Mouse (Mus musculus): ENCODE results near the gene Heatr3.
A peak's percentile ranks its signal among the peaks of the same experiment; 100 is the strongest.
"Not testable (repeated sequence)": the region's sequence is repeated elsewhere in the genome, so short reads cannot be mapped to it uniquely, and the experiment has no call there.

Gene Heatr3

DNA sequence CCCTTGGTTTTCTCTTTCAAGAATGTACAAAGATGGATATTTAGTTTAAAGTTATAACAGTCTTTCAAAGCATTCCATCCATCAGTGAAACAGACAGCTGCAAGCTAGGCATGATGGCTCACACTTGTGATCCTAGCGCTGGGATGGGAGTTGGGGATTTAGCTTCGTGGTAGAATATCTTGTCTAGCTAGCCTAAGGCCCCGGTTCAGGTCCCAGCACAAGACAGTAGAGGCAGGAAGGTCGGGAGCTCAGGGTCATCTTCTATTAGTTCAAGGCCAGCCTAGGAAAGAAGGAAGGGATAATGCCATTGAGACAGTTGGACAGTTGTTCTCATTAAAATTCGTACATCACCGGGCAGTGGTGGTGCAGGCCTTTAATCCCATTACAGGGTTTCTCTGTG, 48.1 kb downstream of the Heatr3 start:
- DNase-seq (ENCODE audit: low read depth, low spot score) = no peak

DNA sequence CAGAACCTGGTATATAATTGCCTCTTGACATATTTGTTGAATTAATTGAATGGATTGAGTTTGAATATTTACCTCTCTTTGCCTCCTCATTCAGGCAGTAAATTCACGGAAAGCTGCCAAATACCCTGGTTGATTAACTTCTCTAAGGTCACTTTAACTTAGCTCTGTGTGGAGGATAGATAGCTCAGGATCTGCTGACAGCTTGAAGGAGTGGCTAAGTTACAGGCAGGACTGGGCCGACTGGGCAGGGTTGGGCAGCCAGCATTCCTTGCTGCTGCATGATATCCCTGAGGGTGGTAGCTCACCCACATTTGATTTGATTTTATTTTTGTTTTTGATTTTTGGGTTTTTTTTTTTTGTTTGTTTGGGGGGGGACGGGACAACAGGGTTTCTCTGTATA, 59.7 kb downstream of the Heatr3 start:
- no peak for DNase-seq (ENCODE audit: low read depth, low spot score)

DNA sequence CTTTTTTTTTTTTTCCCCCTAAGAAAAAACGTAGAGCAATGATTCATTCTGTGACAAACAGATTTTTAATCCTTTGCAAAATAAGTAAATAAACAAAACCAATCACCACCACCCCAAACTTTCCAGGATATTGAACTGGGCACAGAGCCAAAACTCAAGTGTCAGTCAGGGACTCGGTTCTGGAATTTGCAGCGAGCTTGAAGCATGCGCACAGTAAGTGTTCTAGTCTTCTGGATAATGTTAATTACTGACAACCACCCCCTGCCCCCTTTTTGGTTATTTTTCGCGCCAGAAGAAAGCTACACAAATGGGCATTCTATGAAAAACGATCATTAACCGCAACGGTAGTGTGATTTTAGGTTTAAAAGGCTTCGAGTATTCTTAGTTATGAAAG, 60.9 kb downstream of the Heatr3 start:
- no peak for DNase-seq (ENCODE audit: low read depth, low spot score)

DNA sequence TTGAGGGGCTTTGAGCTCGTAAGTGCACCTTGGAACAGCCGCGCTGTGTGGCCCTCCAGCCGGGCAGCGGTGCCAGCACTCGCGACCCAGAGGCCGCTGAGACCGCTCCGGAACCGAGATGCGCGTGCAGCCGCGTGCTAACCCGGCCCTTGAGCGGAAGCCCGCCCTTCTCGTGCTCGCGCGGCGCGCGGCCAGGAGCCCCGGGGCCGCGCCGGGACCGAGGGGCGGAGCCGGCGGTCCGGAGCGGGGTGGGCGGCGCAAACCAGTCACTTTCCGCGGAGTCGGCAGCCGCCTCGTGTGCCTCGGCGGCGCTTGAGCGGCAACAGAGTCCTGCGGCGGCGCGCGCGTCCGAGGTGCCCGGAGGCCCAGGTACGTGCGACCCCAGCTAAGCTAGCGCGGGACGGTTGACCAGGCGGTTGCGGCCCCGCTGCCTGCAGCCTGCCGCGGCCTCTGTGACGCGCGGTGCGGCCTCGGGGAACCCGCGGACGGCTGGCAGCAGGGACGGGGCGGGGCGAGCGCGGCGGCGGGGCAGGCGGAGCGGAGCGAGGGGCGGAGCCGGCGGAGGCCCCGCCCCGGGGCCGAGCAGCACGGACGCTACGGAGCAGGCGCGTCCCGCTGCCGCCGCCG, 61.4 kb downstream of the Heatr3 start, which contains the start of gene Tent4b:
Tent4b (plus strand) TSS at position 269 of the 627 bp plus-strand sequence.
- DNase-seq (ENCODE audit: low read depth, low spot score) = peak; percentile 80

DNA sequence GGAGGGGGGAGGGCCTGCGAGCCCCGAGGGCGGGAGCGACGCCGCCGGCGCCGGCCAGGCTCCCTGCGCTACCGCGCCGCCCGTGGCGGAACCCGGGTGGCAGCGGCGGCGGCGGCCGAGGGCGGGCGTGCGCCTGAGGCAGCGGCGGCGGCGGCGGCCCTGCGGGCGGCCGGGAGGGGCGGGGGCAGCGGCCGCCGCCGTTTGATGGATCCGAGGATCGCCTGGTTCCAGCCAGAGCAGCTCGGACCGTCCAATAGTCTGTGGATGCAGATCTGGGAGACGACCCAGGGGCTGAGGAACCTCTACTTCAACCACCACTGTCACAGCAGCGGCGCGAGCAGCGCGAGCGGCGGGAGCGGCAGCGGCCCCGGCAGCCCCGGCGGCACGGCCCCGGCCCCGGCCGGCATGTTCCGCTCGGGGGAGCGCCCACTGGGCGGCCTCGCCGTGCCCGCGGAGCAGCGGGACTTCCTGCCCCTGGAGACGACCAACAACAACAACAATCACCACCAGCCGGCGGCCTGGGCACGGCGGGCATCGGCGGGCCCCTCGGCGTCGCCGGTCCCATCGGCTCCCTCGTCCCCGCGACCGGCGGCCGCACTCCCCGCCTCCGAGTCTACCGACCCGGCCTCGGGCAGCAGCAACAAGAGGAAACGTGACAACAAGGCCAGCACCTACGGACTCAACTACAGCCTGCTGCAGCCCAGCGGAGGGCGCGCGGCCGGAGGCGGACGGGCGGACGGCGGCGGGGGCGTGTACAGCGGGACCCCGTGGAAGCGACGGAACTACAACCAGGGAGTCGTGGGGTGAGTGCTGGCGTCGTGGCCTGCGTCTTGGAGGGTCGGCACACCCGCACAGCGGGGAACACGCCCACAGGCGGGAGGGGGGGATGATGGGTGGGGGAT, 62.3 kb downstream of the Heatr3 start:
- DNase-seq (ENCODE audit: low read depth, low spot score) = no peak

DNA sequence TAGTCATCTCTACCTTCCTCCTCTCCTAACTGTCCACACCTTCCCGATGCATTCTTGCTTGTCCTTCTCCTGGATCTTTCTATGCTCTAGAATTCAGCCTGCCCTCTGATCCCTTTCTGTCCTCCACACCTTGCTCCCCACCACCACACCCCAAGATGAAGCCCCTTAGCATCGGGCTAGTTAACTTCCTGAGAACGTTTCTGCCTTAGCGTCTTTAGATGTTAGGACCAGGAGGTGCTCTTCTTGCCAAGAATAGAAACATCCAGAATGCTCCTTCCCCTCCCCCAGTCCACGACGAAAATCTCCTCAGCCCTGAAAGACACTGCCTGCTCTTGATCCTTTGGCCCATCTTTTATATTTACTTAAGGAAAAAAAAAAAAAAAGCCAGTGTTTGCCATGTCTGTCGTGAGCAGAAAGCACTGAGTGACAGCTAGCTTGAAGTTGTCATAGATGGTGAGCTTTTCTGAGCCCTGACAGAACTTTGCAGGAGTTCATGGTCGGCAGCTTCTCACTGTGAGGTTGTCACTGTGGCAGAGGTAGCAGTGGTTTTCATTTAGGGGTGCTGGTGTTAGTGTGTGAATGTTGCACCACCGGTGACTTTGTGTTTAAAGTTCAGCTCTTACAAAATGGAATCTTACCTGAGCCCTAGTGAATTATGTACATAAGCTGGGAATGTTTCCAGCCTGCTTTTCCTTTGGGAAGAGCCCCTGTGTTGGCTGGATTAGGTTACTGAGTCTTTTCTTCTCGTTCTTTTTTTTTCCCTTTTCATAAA, 63.3 kb downstream of the Heatr3 start:
- no peak for DNase-seq (ENCODE audit: low read depth, low spot score)

DNA sequence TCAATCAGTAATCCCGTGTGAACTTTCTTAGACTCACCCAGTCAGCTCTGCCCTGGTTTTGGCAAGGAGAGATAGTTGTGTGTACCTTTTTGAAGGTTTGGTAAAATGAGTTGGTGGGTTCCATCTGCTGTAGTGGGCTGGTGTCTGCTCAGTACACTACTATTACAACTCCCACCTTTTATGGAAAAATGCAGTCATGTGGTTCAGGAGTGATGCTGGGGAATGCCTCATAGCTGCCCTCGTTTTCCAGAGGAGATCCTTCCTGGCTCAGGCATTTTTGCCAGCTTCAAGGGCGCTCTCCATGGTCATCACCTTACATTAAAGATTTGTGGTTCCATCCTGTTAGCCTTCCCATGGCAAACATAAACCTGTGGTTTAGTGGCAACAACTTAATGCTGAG, 64.0 kb downstream of the Heatr3 start:
- no peak for DNase-seq (ENCODE audit: low read depth, low spot score)

DNA sequence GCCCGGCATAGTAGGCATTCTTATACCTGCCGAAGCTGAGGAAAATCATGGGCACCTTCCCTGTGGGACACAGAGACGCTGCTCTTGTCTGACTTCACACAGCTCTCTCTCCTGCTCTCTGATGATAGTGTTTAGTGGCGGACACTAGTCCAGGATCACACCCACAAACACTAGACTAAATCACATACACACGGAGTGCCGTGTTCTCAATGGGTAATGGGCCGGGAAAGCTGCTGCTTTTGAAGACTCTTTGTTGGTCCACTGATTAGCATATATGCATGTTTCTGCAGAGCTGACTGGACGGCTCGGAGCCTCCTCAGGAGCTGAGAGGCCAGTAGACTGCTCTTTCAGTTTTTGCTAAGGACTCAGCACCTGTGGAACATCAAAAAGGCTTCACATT, 68.4 kb downstream of the Heatr3 start:
- DNase-seq (ENCODE audit: low read depth, low spot score) = no peak

DNA sequence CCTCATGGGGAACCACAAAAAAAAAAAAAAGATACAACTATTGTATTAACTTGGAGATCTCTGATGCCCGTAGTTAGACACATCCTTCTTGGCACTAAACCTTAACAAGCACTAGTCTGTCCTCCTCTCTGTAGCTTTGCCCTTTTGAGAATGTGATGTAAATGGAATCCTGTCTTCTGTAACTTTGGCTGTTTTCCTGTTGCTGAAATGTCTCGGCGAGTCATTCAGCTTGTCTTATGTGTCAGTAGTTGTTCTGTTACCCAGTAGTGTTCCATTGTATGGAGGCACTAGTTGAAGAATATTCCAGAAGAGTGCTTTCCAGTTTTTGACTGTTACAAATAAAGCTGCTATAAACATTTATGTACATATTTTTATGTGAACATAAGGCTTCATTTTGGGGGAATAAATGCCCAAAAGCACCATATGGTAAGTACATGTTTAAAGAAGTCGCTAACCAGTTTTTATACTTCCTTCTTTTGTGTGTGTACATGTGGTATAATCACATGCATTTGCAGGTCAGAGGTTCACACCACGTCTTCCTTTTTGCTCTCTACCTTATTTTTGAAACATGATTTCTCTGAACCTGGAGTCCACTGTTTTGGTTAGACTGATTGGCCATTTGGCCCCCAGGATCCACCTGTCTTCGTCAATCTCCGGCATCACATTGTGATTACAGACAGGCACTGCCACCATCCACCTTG, 69.6 kb downstream of the Heatr3 start:
- no peak for DNase-seq (ENCODE audit: low read depth, low spot score)

DNA sequence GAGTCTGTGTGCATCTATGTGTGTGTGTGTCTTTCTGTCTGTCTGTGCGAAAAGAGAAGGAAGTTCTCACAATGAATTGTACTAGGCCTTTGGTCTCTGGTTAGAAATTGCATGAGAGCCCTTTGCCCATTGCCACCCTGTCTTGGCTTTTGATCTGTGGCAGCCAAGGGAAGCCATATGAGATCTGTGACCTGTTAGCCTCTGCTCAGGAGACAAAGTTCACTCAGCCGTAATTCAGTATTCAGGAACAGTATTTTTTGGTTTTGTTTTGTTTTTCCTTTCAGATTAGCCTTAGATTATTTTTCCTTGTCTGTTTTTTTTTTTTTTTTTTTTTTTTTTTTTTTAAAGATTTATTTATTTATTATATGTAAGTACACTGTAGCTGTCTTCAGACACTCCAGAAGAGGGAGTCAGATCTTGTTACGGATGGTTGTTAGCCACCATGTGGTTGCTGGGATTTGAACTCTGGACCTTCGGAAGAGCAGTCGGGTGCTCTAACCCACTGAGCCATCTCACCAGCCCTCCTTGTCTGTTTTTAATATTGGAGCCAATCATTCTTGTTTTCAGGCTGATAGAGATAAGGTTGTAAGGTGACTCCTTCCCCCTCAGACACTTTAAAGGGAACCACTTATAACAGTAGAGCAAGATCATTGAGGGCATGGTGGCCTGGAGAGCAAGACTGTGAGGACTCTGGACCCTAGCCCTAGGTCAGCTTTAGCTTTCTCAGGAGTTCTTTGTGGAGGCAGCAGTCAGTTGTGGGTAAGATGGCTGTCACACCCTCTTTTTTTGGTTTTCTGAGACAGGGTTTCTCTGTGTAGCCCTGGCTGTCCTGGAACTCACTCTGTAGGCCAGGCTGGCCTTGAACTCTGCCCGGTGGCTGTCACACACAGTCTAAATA, 72.5 kb downstream of the Heatr3 start:
- DNase-seq (ENCODE audit: low read depth, low spot score) = not testable (repeated sequence)

DNA sequence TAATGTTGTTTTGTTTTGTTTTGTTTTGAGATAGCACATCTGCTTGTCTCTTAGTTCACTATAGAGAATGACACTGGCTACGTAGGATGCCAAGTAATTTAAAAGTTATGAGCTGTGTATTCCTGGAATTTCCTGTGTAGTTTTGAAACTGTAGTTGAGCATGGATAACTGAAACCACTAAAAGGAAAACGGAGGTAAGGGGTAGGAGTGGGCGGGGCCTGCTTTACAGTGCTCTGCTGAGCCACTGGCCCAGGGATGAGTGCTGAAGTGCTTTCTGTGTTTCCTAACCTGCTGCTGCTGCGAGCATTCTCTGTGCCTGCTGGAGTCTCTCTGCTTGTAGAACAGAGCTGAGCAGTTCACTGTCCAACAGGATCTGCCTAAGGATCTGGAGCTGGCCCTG, 83.7 kb downstream of the Heatr3 start:
- no peak for DNase-seq (ENCODE audit: low read depth, low spot score)
